16 mouse cellular contexts compared by ENCODE assay signal in the genomic region with DNA sequence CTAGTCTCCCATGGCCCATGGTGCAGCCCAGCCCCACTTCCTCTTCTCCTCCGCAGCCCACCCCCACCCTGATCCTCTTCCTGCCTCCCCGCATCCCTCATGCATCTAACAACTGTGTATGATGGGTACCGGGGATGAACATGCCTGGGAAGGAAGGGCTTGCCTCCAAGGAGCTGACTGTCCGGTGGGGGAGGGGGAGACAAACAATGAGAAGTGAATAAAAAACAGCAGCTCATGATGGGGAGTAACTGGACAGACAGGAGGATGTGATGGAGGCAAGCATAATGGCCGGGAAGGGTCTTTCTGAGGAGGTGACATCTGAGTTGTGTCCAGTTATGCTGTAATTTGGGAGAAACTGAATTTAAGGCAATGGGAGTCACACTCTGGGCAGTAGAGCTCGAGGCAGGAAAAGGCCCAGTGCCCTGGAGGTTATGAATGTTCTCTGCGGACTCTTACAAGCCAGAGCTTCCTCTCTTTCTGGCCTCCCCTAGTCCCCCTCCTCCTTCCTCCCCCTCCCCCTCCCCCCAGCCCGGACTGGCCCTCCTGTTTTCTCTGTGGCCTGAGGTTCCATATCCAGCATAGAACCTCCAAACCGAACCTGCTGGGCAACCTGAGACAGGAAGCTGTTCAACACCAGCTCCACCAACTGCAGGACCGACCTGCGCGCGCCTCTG. TPM values are rescaled to one million over a fixed set of nuclear protein-coding genes. Genes with fewer than 3 reads are reported as not detected.
DNase-seq lines count a peak whose midpoint lies in the region; ATAC-seq lines count a peak whose summit lies in the region.
"Had no signal": no experiment of that assay in that cellular context is flagged by ENCODE, and none has a peak within 500 bp of the region (broad histone marks: within the 10 kb centered on the region; RNA-seq: fewer than 3 reads in every experiment).

No protein-coding gene starts in this region.

- H3K9ac ChIP-seq in heart, embryonic 11.5 days (ENCODE audit: low read depth, low read length), result no peak overlapping the region
- H3K9ac ChIP-seq in kidney, embryonic 15.5 days, result no peak overlapping the region
- H3K9ac ChIP-seq in midbrain, embryonic 13.5 days (replicated peaks), result no peak overlapping the region
- H3K9ac ChIP-seq: embryonic facial prominence, embryonic 13.5 days; forebrain, embryonic 15.5 days; stomach, embryonic 15.5 days had no signal

- no peak overlapping the region for H3K4me3 ChIP-seq in heart, embryonic 10.5 days
- H3K4me3 ChIP-seq in heart, embryonic 11.5 days (ENCODE audit: low read depth, low read length), result no peak overlapping the region
- no peak overlapping the region for H3K4me3 ChIP-seq in kidney, embryonic 15.5 days (replicated peaks)
- H3K4me3 ChIP-seq in midbrain, embryonic 10.5 days, result no peak overlapping the region
- H3K4me3 ChIP-seq in midbrain, embryonic 13.5 days (replicated peaks), result no peak overlapping the region
- H3K4me3 ChIP-seq in limb, embryonic 10.5 days, result no peak overlapping the region
- H3K4me3 ChIP-seq: embryonic facial prominence, embryonic 13.5 days; forebrain, embryonic 15.5 days; stomach, embryonic 15.5 days had no signal

- WGBS in heart, embryonic 10.5 days, result 55% methylated on average over 13 of the region's 13 CpGs
- WGBS in heart, embryonic 11.5 days (ENCODE audit: insufficient replicate concordance), result 57% methylated on average over 13 of the region's 13 CpGs
- 48% methylated on average over 13 of the region's 13 CpGs for WGBS in kidney, embryonic 15.5 days
- 76% methylated on average over 13 of the region's 13 CpGs for WGBS in midbrain, embryonic 10.5 days
- WGBS in midbrain, embryonic 13.5 days, result 78% methylated on average over 13 of the region's 13 CpGs
- WGBS in limb, embryonic 10.5 days, result 70% methylated on average over 13 of the region's 13 CpGs

- H3K27me3 ChIP-seq in heart, embryonic 10.5 days (ENCODE audit: insufficient read depth, poor library complexity, severe bottlenecking), result no peaks in the 10 kb centered on the region; the same call in 1 of the 2 replicates
- peaks cover 3% of the 10 kb centered on the region; the same call in 1 of the 2 replicates for H3K27me3 ChIP-seq in heart, embryonic 11.5 days (ENCODE audit: control insufficient read depth, insufficient read depth, low read length)
- no peaks in the 10 kb centered on the region for H3K27me3 ChIP-seq in kidney, embryonic 15.5 days
- no peaks in the 10 kb centered on the region for H3K27me3 ChIP-seq in midbrain, embryonic 10.5 days (ENCODE audit: low read depth, poor library complexity, severe bottlenecking)
- no peaks in the 10 kb centered on the region for H3K27me3 ChIP-seq in midbrain, embryonic 13.5 days
- no peaks in the 10 kb centered on the region for H3K27me3 ChIP-seq in limb, embryonic 10.5 days (ENCODE audit: low read depth, poor library complexity, severe bottlenecking)
- H3K27me3 ChIP-seq: embryonic facial prominence, embryonic 13.5 days; forebrain, embryonic 15.5 days; stomach, embryonic 15.5 days had no signal

- no peak overlapping the region for H3K4me2 ChIP-seq in heart, embryonic 11.5 days
- H3K4me2 ChIP-seq in kidney, embryonic 15.5 days, result no peak overlapping the region
- no peak overlapping the region for H3K4me2 ChIP-seq in midbrain, embryonic 13.5 days (replicated peaks)
- H3K4me2 ChIP-seq: embryonic facial prominence, embryonic 13.5 days; forebrain, embryonic 15.5 days; stomach, embryonic 15.5 days had no signal

- H3K36me3 ChIP-seq in heart, embryonic 10.5 days, result no peaks in the 10 kb centered on the region
- H3K36me3 ChIP-seq in heart, embryonic 11.5 days (ENCODE audit: control insufficient read depth, insufficient read depth, low read length), result no peaks in the 10 kb centered on the region
- H3K36me3 ChIP-seq in kidney, embryonic 15.5 days, result no peaks in the 10 kb centered on the region
- 0 out of 2 replicates have a peak, but pooled peaks cover 5% of the 10 kb centered on the region for H3K36me3 ChIP-seq in midbrain, embryonic 10.5 days
- H3K36me3 ChIP-seq in midbrain, embryonic 13.5 days, result 0 out of 2 replicates have a peak, but pooled peaks cover 7% of the 10 kb centered on the region
- peaks cover 9% of the 10 kb centered on the region; the same call in 1 of the 2 replicates for H3K36me3 ChIP-seq in limb, embryonic 10.5 days
- H3K36me3 ChIP-seq: embryonic facial prominence, embryonic 13.5 days; forebrain, embryonic 15.5 days; stomach, embryonic 15.5 days had no signal

- 0 out of 2 replicates have a peak overlapping the region, but pooled peaks have one; percentile 13 for H3K27ac ChIP-seq in heart, embryonic 10.5 days
- H3K27ac ChIP-seq in heart, embryonic 11.5 days (ENCODE audit: low read depth, low read length), result no peak overlapping the region
- peak overlapping the region; percentile 74 for H3K27ac ChIP-seq in kidney, embryonic 15.5 days
- 0 out of 2 replicates have a peak overlapping the region, but pooled peaks have one; percentile 1 for H3K27ac ChIP-seq in midbrain, embryonic 10.5 days (replicated peaks)
- H3K27ac ChIP-seq in midbrain, embryonic 13.5 days, result no peak overlapping the region
- peak overlapping the region; percentile 34; the same call in 1 of the 2 replicates for H3K27ac ChIP-seq in limb, embryonic 10.5 days
- H3K27ac ChIP-seq: embryonic facial prominence, embryonic 13.5 days; forebrain, embryonic 15.5 days; stomach, embryonic 15.5 days had no signal

- no peak for DNase-seq in heart, embryonic 10.5 days (ENCODE audit: low spot score)
- DNase-seq in kidney, adult 11 months, result no peak
- no peak for DNase-seq in midbrain, embryonic 10.5 days (ENCODE audit: low spot score)
- no peak for DNase-seq in limb, embryonic 10.5 days (ENCODE audit: low spot score)
- DNase-seq: cerebellum, postnatal 10 days; gastrocnemius, postnatal 10 days had no signal

- no peak for ATAC-seq in heart, embryonic 11.5 days (replicated peaks; ENCODE audit: insufficient number of reproducible peaks, low FRiP score, low TSS enrichment)
- no peak for ATAC-seq in kidney, embryonic 15.5 days (replicated peaks; ENCODE audit: low FRiP score)
- no peak for ATAC-seq in midbrain, embryonic 13.5 days
- ATAC-seq in activated CD4-positive, CD25-positive, alpha-beta regulatory T cell, adult 4 months, result no peak
- ATAC-seq: forebrain, embryonic 15.5 days had no signal

- peaks cover 33% of the 10 kb centered on the region for H3K4me1 ChIP-seq in heart, embryonic 10.5 days
- H3K4me1 ChIP-seq in heart, embryonic 11.5 days (ENCODE audit: control insufficient read depth, insufficient read depth, low read length), result peaks cover 8% of the 10 kb centered on the region; the same call in 1 of the 2 replicates
- peaks cover 45% of the 10 kb centered on the region for H3K4me1 ChIP-seq in kidney, embryonic 15.5 days
- H3K4me1 ChIP-seq in midbrain, embryonic 10.5 days, result peaks cover 37% of the 10 kb centered on the region
- H3K4me1 ChIP-seq in midbrain, embryonic 13.5 days (replicated peaks), result peaks cover 37% of the 10 kb centered on the region
- peaks cover 45% of the 10 kb centered on the region for H3K4me1 ChIP-seq in limb, embryonic 10.5 days

- no peaks in the 10 kb centered on the region for H3K9me3 ChIP-seq in heart, embryonic 10.5 days
- H3K9me3 ChIP-seq in heart, embryonic 11.5 days (replicated peaks; ENCODE audit: control insufficient read depth, low read length), result no peaks in the 10 kb centered on the region
- H3K9me3 ChIP-seq in kidney, embryonic 15.5 days (replicated peaks), result no peaks in the 10 kb centered on the region
- H3K9me3 ChIP-seq in midbrain, embryonic 10.5 days (replicated peaks), result no peaks in the 10 kb centered on the region
- no peaks in the 10 kb centered on the region for H3K9me3 ChIP-seq in midbrain, embryonic 13.5 days
- H3K9me3 ChIP-seq in limb, embryonic 10.5 days (replicated peaks), result no peaks in the 10 kb centered on the region; the same call in 1 of the 2 replicates
- H3K9me3 ChIP-seq: embryonic facial prominence, embryonic 13.5 days; forebrain, embryonic 15.5 days; stomach, embryonic 15.5 days had no signal

RNA-seq across cellular contexts. Expression of a gene that starts 3.1 kb away (rescaled TPM):
- 32.4 and 36.3 TPM in 2 replicates for polyA plus RNA-seq in heart, embryonic 10.5 days (2016; fragmentation: Nextera tagmentation; extraction: Ambion mirVana)
- polyA plus RNA-seq in heart, embryonic 11.5 days (2014; fragmentation: Nextera tagmentation; extraction: Ambion mirVana), result 20.5 and 22.8 TPM in 2 replicates
- polyA plus RNA-seq in kidney, embryonic 15.5 days (2015; fragmentation: Nextera tagmentation; extraction: Ambion mirVana), result 46.4 and 53.2 TPM in 2 replicates
- 19.5 and 21.6 TPM in 2 replicates for polyA plus RNA-seq in midbrain, embryonic 10.5 days (2016; fragmentation: Nextera tagmentation; extraction: Ambion mirVana)
- polyA plus RNA-seq in midbrain, embryonic 13.5 days (2015; fragmentation: Nextera tagmentation; extraction: Ambion mirVana), result 15.6 and 24.1 TPM in 2 replicates
- 20.2 and 28.5 TPM in 2 replicates for polyA plus RNA-seq in limb, embryonic 10.5 days (2016; fragmentation: Nextera tagmentation; extraction: Ambion mirVana)
- 10 to 100 TPM; 49.3 to 54.6 TPM for polyA plus RNA-seq in activated CD4-positive, CD25-positive, alpha-beta regulatory T cell, adult 4 months (2017; shearing (Covaris generic))

RNA-seq across cellular contexts. Expression of a gene that starts 3.4 kb away (rescaled TPM):
- 1.1 and 3.2 TPM in 2 replicates for polyA plus RNA-seq in heart, embryonic 10.5 days (2016; fragmentation: Nextera tagmentation; extraction: Ambion mirVana)
- 1.4 and 1.8 TPM in 2 replicates for polyA plus RNA-seq in heart, embryonic 11.5 days (2014; fragmentation: Nextera tagmentation; extraction: Ambion mirVana)
- polyA plus RNA-seq in kidney, embryonic 15.5 days (2015; fragmentation: Nextera tagmentation; extraction: Ambion mirVana), result 3.8 and 5.2 TPM in 2 replicates
- 5.4 and 9.7 TPM in 2 replicates for polyA plus RNA-seq in midbrain, embryonic 10.5 days (2016; fragmentation: Nextera tagmentation; extraction: Ambion mirVana)
- 33.3 and 34.2 TPM in 2 replicates for polyA plus RNA-seq in midbrain, embryonic 13.5 days (2015; fragmentation: Nextera tagmentation; extraction: Ambion mirVana)
- polyA plus RNA-seq in limb, embryonic 10.5 days (2016; fragmentation: Nextera tagmentation; extraction: Ambion mirVana), result 3.9 and 9.3 TPM in 2 replicates
- polyA plus RNA-seq in activated CD4-positive, CD25-positive, alpha-beta regulatory T cell, adult 4 months (2017; shearing (Covaris generic)), result under 1 TPM in 1 of 2 experiments, not detected in 1; 0.62 TPM

RNA-seq across cellular contexts. Expression of a gene that starts 20.6 kb away (rescaled TPM):
- polyA plus RNA-seq in heart, embryonic 10.5 days (2016; fragmentation: Nextera tagmentation; extraction: Ambion mirVana), result 14.9 and 17.1 TPM in 2 replicates
- polyA plus RNA-seq in heart, embryonic 11.5 days (2014; fragmentation: Nextera tagmentation; extraction: Ambion mirVana), result 18.1 and 23.5 TPM in 2 replicates
- 23.0 and 27.6 TPM in 2 replicates for polyA plus RNA-seq in kidney, embryonic 15.5 days (2015; fragmentation: Nextera tagmentation; extraction: Ambion mirVana)
- 5.0 and 7.2 TPM in 2 replicates for polyA plus RNA-seq in midbrain, embryonic 10.5 days (2016; fragmentation: Nextera tagmentation; extraction: Ambion mirVana)
- 8.6 and 9.2 TPM in 2 replicates for polyA plus RNA-seq in midbrain, embryonic 13.5 days (2015; fragmentation: Nextera tagmentation; extraction: Ambion mirVana)
- 5.5 and 8.2 TPM in 2 replicates for polyA plus RNA-seq in limb, embryonic 10.5 days (2016; fragmentation: Nextera tagmentation; extraction: Ambion mirVana)
- 1 to 10 TPM; 5.2 to 5.7 TPM for polyA plus RNA-seq in activated CD4-positive, CD25-positive, alpha-beta regulatory T cell, adult 4 months (2017; shearing (Covaris generic))

RNA-seq across cellular contexts. Expression of a gene that starts 35.6 kb away (rescaled TPM):
- polyA plus RNA-seq in heart, embryonic 10.5 days (2016; fragmentation: Nextera tagmentation; extraction: Ambion mirVana), result not detected in 2 replicates
- 0.46 TPM in 1 of 2 replicates, not detected in the other for polyA plus RNA-seq in heart, embryonic 11.5 days (2014; fragmentation: Nextera tagmentation; extraction: Ambion mirVana)
- polyA plus RNA-seq in kidney, embryonic 15.5 days (2015; fragmentation: Nextera tagmentation; extraction: Ambion mirVana), result not detected in 2 replicates
- 0.35 TPM in 1 of 2 replicates, not detected in the other for polyA plus RNA-seq in midbrain, embryonic 10.5 days (2016; fragmentation: Nextera tagmentation; extraction: Ambion mirVana)
- not detected in 2 replicates for polyA plus RNA-seq in midbrain, embryonic 13.5 days (2015; fragmentation: Nextera tagmentation; extraction: Ambion mirVana)
- polyA plus RNA-seq in limb, embryonic 10.5 days (2016; fragmentation: Nextera tagmentation; extraction: Ambion mirVana), result not detected in 2 replicates
- polyA plus RNA-seq in activated CD4-positive, CD25-positive, alpha-beta regulatory T cell, adult 4 months (2017; shearing (Covaris generic)), result not detected
- polyA plus RNA-seq: embryonic facial prominence, embryonic 13.5 days; forebrain, embryonic 15.5 days; liver, adult 2 months; neural tube, embryonic 11.5 days; small intestine, adult 2 months; stomach, embryonic 15.5 days had no signal

RNA-seq across cellular contexts. Expression of a gene that starts 44.5 kb away (rescaled TPM):
- 13.2 and 23.7 TPM in 2 replicates for polyA plus RNA-seq in heart, embryonic 10.5 days (2016; fragmentation: Nextera tagmentation; extraction: Ambion mirVana)
- polyA plus RNA-seq in heart, embryonic 11.5 days (2014; fragmentation: Nextera tagmentation; extraction: Ambion mirVana), result 16.9 and 20.8 TPM in 2 replicates
- polyA plus RNA-seq in kidney, embryonic 15.5 days (2015; fragmentation: Nextera tagmentation; extraction: Ambion mirVana), result 23.2 and 25.9 TPM in 2 replicates
- polyA plus RNA-seq in midbrain, embryonic 10.5 days (2016; fragmentation: Nextera tagmentation; extraction: Ambion mirVana), result 13.4 and 14.7 TPM in 2 replicates
- polyA plus RNA-seq in midbrain, embryonic 13.5 days (2015; fragmentation: Nextera tagmentation; extraction: Ambion mirVana), result 19.7 and 22.7 TPM in 2 replicates
- polyA plus RNA-seq in limb, embryonic 10.5 days (2016; fragmentation: Nextera tagmentation; extraction: Ambion mirVana), result 21.9 and 24.2 TPM in 2 replicates
- 1 to 10 TPM; 6.3 to 7.4 TPM for polyA plus RNA-seq in activated CD4-positive, CD25-positive, alpha-beta regulatory T cell, adult 4 months (2017; shearing (Covaris generic))

Comparison
In these comparisons a context has a peak if more than half of its experiments do, and no peak if none do; other contexts are left out.
1. H3K27ac ChIP-seq: peak in heart, embryonic 10.5 days (single experiment), kidney, embryonic 15.5 days (single experiment), midbrain, embryonic 10.5 days (single experiment) and limb, embryonic 10.5 days (single experiment); none in heart, embryonic 11.5 days (single experiment) and midbrain, embryonic 13.5 days (single experiment).